Mouse (Mus musculus) lung, embryonic 15.5 days (tissue): ENCODE measurements around the gene Sbf1. TPM values are rescaled to one million over a fixed set of nuclear protein-coding genes. Genes with fewer than 3 reads are reported as not detected.

ENCODE experiments used
- ATAC-seq: fragments of 200-750 bp; cut with Nextera tagmentation; 2 replicates; pipeline ENCODE4 v1.8.0; 2017; ENCODE audit warnings: moderate number of reproducible peaks, borderline replicate concordance; ENCODE audit not compliant: low FRiP score, low TSS enrichment; ENCODE audit errors: extremely low read depth
- H3K27ac ChIP-seq: fragments of 300-500 bp; sonication (generic); 2 replicates; pipeline ENCODE4 v1.5.1; 2015; ENCODE audit warnings: moderate library complexity, mild to moderate bottlenecking, inconsistent platforms
- H3K27me3 ChIP-seq: fragments of 300-500 bp; sonication (generic); 2 replicates; pipeline ENCODE4 v1.6.1; 2015; ENCODE audit warnings: inconsistent platforms
- H3K36me3 ChIP-seq: fragments of 300-500 bp; sonication (generic); 2 replicates; pipeline ENCODE4 v1.6.1; 2015; ENCODE audit warnings: inconsistent platforms
- H3K4me1 ChIP-seq: fragments of 300-500 bp; sonication (generic); 2 replicates; pipeline ENCODE4 v1.6.1; 2015; ENCODE audit warnings: inconsistent platforms
- H3K4me2 ChIP-seq: fragments of 300-500 bp; sonication (generic); 2 replicates; pipeline ENCODE4 v1.6.1; 2015; ENCODE audit warnings: inconsistent platforms, mild to moderate bottlenecking, moderate library complexity
- H3K4me3 ChIP-seq: fragments of 300-500 bp; sonication (generic); 2 replicates; pipeline ENCODE4 v1.5.1; 2015; ENCODE audit warnings: mild to moderate bottlenecking, inconsistent platforms
- H3K9ac ChIP-seq: fragments of 300-500 bp; sonication (generic); 2 replicates; pipeline ENCODE4 v1.6.1; 2015; ENCODE audit warnings: inconsistent platforms
- H3K9me3 ChIP-seq: fragments of 300-500 bp; sonication (generic); 2 replicates; pipeline ENCODE4 v1.6.1; 2016; ENCODE audit warnings: inconsistent platforms
- WGBS: fragments of 180-500 bp; shearing (Covaris S2); methylation state at CpG from one replicate; pipeline ENCODE4 v1.1.7; 2015; 5-methylcytosine and 5-hydroxymethylcytosine counted together
- polyA plus RNA-seq: library from polyadenylated mRNA; unstranded; fragments of >200 nt; fragmentation: Nextera tagmentation; extraction: Ambion mirVana; gene quantifications from 2 replicates; pipeline ENCODE4 v1.2.1, GENCODE M21; 2015

The Sbf1 gene
- polyA plus RNA-seq, 1 experiment from 2014 or later: 53.7 TPM

GRCm38 (mm10) chr15:89341678-89342077 lies 26.6 kb upstream of the Sbf1 start:
- 46% methylated on average over 1 of the region's 1 CpGs for WGBS

GRCm38 (mm10) chr15:89340136-89340535 lies 25.0 kb upstream of the Sbf1 start:
- ATAC-seq: no peak
- 82% methylated on average over 3 of the region's 3 CpGs for WGBS
- Histone ChIP-seq H3K9ac (no peak overlapping the region), H3K27ac (no peak overlapping the region), H3K4me1 (no peaks in the 10 kb centered on the region), H3K4me2 (no peak overlapping the region), H3K27me3 (no peaks in the 10 kb centered on the region), H3K4me3 (no peak overlapping the region), H3K9me3 (no peaks in the 10 kb centered on the region), H3K36me3 (no peaks in the 10 kb centered on the region)

More at GRCm38 (mm10) chr15:89341678-89342077, 26.6 kb upstream of the Sbf1 start:
- Histone ChIP-seq H3K9ac (no peak overlapping the region), H3K36me3 (no peaks in the 10 kb centered on the region), H3K4me3 (no peak overlapping the region), H3K27ac (no peak overlapping the region), H3K27me3 (no peaks in the 10 kb centered on the region), H3K4me1 (no peaks in the 10 kb centered on the region), H3K9me3 (no peaks in the 10 kb centered on the region), H3K4me2 (no peak overlapping the region)
- ATAC-seq: no peak

- H3K9me3 ChIP-seq: no peaks in the 10 kb centered on the region
- no peak overlapping the region for H3K27ac ChIP-seq
- no peak overlapping the region for H3K4me2 ChIP-seq
- H3K4me1 ChIP-seq: no peaks in the 10 kb centered on the region
- ATAC-seq: no peak
- 80% methylated on average over 2 of the region's 2 CpGs for WGBS
- H3K27me3 ChIP-seq: no peaks in the 10 kb centered on the region
- no peaks in the 10 kb centered on the region for H3K36me3 ChIP-seq
- no peak overlapping the region for H3K9ac ChIP-seq
- H3K4me3 ChIP-seq: no peak overlapping the region
Measured at GRCm38 (mm10) chr15:89339696-89340095, 24.6 kb upstream of the Sbf1 start.

- H3K4me2 ChIP-seq: no peak overlapping the region
- no peaks in the 10 kb centered on the region for H3K36me3 ChIP-seq
- H3K9me3 ChIP-seq: no peaks in the 10 kb centered on the region
- no peaks in the 10 kb centered on the region for H3K27me3 ChIP-seq
- H3K4me1 ChIP-seq: no peaks in the 10 kb centered on the region
- 77% methylated on average over 14 of the region's 14 CpGs for WGBS
- H3K27ac ChIP-seq: no peak overlapping the region
- H3K4me3 ChIP-seq: no peak overlapping the region
- H3K9ac ChIP-seq: no peak overlapping the region
- no peak for ATAC-seq
Measured at GRCm38 (mm10) chr15:89336422-89336821, 21.3 kb upstream of the Sbf1 start.

- H3K36me3 ChIP-seq: no peaks in the 10 kb centered on the region
- no peak overlapping the region for H3K27ac ChIP-seq
- H3K4me1 ChIP-seq: no peaks in the 10 kb centered on the region
- no peak for ATAC-seq
- 72% methylated on average over 17 of the region's 17 CpGs for WGBS
- no peak overlapping the region for H3K4me2 ChIP-seq
- no peaks in the 10 kb centered on the region for H3K27me3 ChIP-seq
- no peak overlapping the region for H3K4me3 ChIP-seq
- no peak overlapping the region for H3K9ac ChIP-seq
- no peaks in the 10 kb centered on the region for H3K9me3 ChIP-seq
Measured at GRCm38 (mm10) chr15:89334774-89335537, 19.8 kb upstream of the Sbf1 start.

GRCm38 (mm10) chr15:89334271-89334670 lies 19.2 kb upstream of the Sbf1 start, which contains the start of gene Miox:
Gene Miox (plus strand): TSS chr15:89334398.
- WGBS: 78% methylated on average over 7 of the region's 7 CpGs
- H3K9ac ChIP-seq: no peak within 1 kb of the TSS
- ATAC-seq: no peak
- H3K4me3 ChIP-seq: no peak within 1 kb of the TSS
- no peaks in the 10 kb centered on the region for H3K27me3 ChIP-seq
- no peaks in the 10 kb centered on the region for H3K4me1 ChIP-seq
- no peaks in the 10 kb centered on the region for H3K9me3 ChIP-seq
- no peaks in the 10 kb centered on the region for H3K36me3 ChIP-seq
- no peak within 1 kb of the TSS for H3K4me2 ChIP-seq
- no peak within 1 kb of the TSS for H3K27ac ChIP-seq

GRCm38 (mm10) chr15:89326441-89326840 lies 11.3 kb upstream of the Sbf1 start:
- no peak overlapping the region for H3K9ac ChIP-seq
- H3K4me2 ChIP-seq: no peak overlapping the region
- no peaks in the 10 kb centered on the region for H3K9me3 ChIP-seq
- H3K4me3 ChIP-seq: no peak overlapping the region
- H3K27me3 ChIP-seq: peaks cover 12% of the 10 kb centered on the region; the same call in 1 of the 2 replicates
- H3K27ac ChIP-seq: no peak overlapping the region
- ATAC-seq: no peak
- 50% methylated on average over 5 of the region's 5 CpGs for WGBS
- H3K36me3 ChIP-seq: no peaks in the 10 kb centered on the region
- H3K4me1 ChIP-seq: peaks cover 7% of the 10 kb centered on the region

- WGBS: 85% methylated on average over 4 of the region's 4 CpGs
- Histone ChIP-seq H3K4me1 (peaks cover 7% of the 10 kb centered on the region), H3K36me3 (no peaks in the 10 kb centered on the region), H3K4me3 (no peak overlapping the region), H3K9ac (no peak overlapping the region), H3K27ac (no peak overlapping the region), H3K27me3 (peaks cover 12% of the 10 kb centered on the region; the same call in 1 of the 2 replicates), H3K9me3 (no peaks in the 10 kb centered on the region), H3K4me2 (peak overlapping the region; percentile 54; the same call in 1 of the 2 replicates)
- no peak for ATAC-seq
Measured at GRCm38 (mm10) chr15:89323656-89324055, 8.5 kb upstream of the Sbf1 start.

- ATAC-seq: peak; percentile 28; the same call in 1 of the 2 replicates
- H3K36me3 ChIP-seq: no peaks in the 10 kb centered on the region
- peak within 1 kb of the TSS; percentile 27 for H3K4me3 ChIP-seq
- H3K4me1 ChIP-seq: peaks cover 7% of the 10 kb centered on the region
- peak within 1 kb of the TSS; percentile 54 for H3K4me2 ChIP-seq
- H3K27me3 ChIP-seq: peaks cover 12% of the 10 kb centered on the region; the same call in 1 of the 2 replicates
- H3K9me3 ChIP-seq: no peaks in the 10 kb centered on the region
- no peak within 1 kb of the TSS for H3K27ac ChIP-seq
- 6% methylated on average over 26 of the region's 26 CpGs for WGBS
- no peak within 1 kb of the TSS for H3K9ac ChIP-seq
Measured at GRCm38 (mm10) chr15:89322670-89323522, 7.8 kb upstream of the Sbf1 start, which contains the start of gene Adm2. Gene Adm2 (plus strand): TSS chr15:89322720.

GRCm38 (mm10) chr15:89321264-89321663 lies 6.2 kb upstream of the Sbf1 start:
- no peak for ATAC-seq
- Histone ChIP-seq H3K9me3 (no peaks in the 10 kb centered on the region), H3K36me3 (no peaks in the 10 kb centered on the region), H3K9ac (no peak overlapping the region), H3K4me2 (no peak overlapping the region), H3K4me3 (no peak overlapping the region), H3K4me1 (peaks cover 7% of the 10 kb centered on the region), H3K27me3 (peaks cover 12% of the 10 kb centered on the region; the same call in 1 of the 2 replicates), H3K27ac (no peak overlapping the region)
- 70% methylated on average over 8 of the region's 8 CpGs for WGBS

- peak overlapping the region; percentile 74; the same call in 1 of the 2 replicates for H3K4me2 ChIP-seq
- H3K27me3 ChIP-seq: no peaks in the 10 kb centered on the region
- H3K9ac ChIP-seq: no peak overlapping the region
- peaks cover 21% of the 10 kb centered on the region for H3K4me1 ChIP-seq
- ATAC-seq: no peak
- H3K27ac ChIP-seq: no peak overlapping the region
- H3K4me3 ChIP-seq: peak overlapping the region; percentile 99; the same call in 1 of the 2 replicates
- no peaks in the 10 kb centered on the region for H3K36me3 ChIP-seq
- 58% methylated on average over 11 of the region's 11 CpGs for WGBS
- H3K9me3 ChIP-seq: no peaks in the 10 kb centered on the region
Measured at GRCm38 (mm10) chr15:89316146-89316545, 1.0 kb upstream of the Sbf1 start.
